Mouse (Mus musculus): ENCODE data around the gene Ift88.

Ift88 gene

DNA sequence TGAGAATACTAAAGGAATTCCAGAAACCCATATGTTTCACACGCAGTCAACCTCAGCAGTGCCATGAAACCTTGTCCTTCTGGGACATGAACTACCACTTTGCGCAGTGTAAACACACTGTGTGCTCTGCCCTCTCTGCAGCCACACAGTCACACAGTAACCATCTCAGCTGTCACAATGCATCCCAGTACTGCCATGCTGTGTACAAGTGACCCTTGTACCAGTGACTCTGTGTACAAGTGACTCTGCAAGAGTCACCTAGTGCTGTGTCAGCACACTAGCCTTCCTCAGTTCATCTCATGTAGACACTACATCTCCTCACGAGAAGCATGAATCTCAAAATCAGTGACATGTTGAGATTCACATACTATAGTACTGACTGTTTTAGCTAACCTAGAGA lies 108.7 kb downstream of the Ift88 start:
- DNase-seq (ENCODE audit: low read depth, low spot score), result no peak

DNA sequence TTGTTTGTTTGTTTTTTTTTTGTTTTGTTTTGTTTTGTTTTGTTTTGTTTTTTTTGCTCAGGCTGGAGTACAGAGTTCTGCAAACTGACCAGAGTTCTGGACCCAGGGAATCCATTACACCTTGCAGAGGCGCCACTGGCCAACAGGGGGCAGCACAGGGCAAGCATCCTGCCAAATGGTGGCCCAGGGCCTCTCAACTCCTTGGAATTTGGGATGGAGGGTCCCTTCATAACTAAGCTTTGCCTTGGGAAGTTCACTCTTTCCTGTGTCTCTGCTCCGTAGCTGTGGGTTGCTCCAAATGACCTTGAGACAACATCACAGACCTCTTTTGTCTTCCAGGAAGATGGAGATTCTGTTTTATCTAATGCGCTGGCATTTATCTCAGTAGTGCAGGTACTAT lies 109.4 kb downstream of the Ift88 start:
- DNase-seq (ENCODE audit: low read depth, low spot score), result peak; percentile 43

DNA sequence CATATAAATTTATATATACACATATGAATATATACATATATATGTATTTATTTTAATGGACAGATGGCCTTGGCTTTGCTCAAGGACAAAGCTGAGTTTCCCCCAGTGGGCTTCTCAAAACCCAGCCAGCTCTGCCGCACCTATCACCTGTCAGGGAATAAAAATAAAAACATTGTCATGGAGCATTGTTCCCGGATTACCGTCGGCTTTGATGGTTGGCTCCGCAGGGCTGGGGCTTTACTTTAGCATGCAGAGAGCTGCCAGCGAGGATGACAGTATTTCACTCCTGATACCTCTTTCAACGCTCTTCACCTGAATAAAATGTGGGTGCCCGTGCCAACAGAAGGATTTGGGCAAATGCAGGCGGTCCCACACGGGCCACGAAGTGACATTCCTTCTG lies 110.0 kb downstream of the Ift88 start:
- DNase-seq (ENCODE audit: low read depth, low spot score), result no peak

DNA sequence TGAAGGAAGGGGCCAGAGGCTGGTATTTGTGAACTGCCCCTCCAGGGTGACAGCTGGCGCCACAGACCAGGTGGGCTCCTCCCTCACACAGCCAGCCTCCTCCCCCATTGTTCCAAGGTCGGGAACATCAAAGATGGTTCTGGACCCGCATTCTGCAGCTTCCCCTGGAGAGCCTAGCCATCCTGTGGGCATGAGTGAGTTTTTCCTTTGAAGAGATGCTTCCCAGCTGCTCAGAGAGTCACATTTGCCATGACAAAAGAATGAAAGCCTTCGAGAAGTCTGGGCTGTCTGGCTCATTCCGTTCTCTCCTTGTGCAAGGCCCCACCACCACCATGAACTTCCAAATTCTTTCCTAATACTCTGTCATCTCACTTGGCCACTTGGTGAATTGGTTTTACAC lies 110.5 kb downstream of the Ift88 start:
- DNase-seq (ENCODE audit: low read depth, low spot score), result peak; percentile 23

DNA sequence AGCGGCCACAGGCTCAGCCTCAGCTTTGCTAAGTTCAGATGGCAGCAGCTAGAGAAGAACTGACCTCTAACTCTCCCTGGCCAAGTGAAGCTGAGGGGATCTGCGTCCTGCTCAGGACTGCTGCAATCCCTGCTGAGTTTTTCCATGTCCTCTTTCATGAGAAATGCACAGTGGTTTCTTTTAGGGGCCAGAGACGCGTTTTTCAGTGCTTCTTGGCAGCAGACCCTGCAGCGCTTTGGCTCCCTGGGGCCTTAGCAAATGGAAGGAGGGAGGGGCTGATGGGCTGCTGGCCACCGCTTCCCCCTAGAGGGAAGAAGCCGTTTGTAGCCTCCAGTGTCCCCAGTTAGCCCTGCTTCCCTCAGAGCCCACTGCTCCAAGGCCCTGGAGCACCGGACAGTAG lies 111.1 kb downstream of the Ift88 start:
- peak; percentile 60 for DNase-seq (ENCODE audit: low read depth, low spot score)

DNA sequence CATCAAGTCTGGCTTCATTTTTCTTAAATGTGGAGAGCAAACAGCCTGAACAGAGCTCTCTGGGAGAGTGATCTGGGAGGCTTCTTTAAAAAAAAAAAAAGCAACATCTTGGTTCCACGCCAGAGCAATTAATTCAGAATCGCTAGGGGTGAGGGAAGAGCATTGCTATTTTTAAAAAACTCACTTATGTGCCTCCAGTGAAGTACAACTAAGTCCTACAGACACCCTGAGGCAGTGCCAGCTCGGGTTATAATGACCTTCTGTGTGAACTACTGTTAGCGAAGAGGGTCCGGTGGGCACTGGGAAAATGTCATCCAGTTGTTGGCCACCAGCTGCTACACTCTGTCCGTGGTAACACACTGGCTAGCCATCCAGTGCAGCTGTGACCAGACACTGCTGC lies 111.8 kb downstream of the Ift88 start:
- peak; percentile 77 for DNase-seq (ENCODE audit: low read depth, low spot score)

DNA sequence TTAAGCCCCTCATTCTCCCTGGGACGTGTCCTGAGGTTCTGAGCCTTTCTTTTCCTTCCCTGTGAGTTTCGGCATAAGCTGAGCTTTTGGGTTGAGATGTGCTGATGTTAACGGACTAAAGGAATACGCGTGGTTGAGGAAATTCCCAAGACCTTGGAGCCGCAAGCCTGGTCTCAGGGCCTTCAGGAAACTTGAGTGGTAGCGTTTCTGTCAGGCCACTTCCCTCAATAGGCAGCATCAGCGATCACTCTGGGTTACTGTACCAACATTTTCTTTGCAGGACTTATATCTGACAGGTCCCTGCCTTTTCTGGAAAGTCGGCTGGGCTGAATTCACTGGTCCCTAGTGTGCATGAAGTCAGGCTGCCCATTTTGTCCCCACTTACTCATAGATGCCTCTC lies 113.0 kb downstream of the Ift88 start:
- no peak for DNase-seq (ENCODE audit: low read depth, low spot score)

DNA sequence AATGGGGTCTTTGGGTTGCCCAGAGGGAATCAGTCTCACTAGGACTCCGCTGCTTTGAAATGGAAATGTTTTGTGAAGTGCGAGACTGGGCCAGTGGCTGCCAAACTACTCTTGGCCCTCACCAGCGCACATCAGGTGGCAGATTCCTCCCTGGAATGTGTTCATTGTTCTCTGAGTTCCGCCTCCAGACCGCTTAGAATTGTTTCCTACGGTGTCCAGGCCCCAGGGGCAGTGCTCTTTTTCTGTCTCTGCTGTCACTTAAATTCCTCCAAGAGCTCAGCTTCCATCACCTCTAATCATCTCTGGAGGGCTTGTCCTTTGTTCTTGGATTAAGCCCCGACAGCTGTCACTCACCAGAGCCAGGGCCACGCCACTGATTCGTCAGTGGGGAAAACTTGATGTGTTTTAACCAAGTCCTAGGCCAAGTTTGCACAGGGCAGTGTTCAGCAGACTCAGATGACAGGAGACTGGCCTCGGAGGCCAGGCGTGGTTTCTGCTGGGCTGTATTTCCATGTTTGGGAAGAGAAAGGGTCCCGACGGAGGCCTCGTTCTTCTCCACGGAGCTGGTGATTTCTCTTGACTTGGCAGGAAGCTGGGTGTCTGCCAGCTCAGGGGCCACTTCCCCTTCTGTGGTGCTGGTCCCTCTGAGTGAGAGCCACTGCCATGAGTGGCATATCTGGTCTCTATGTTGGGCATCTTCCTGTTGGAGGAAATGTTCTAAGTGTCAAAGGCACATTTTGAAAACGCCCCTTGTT lies 113.6 kb downstream of the Ift88 start:
- peak; percentile 53 for DNase-seq (ENCODE audit: low read depth, low spot score)

DNA sequence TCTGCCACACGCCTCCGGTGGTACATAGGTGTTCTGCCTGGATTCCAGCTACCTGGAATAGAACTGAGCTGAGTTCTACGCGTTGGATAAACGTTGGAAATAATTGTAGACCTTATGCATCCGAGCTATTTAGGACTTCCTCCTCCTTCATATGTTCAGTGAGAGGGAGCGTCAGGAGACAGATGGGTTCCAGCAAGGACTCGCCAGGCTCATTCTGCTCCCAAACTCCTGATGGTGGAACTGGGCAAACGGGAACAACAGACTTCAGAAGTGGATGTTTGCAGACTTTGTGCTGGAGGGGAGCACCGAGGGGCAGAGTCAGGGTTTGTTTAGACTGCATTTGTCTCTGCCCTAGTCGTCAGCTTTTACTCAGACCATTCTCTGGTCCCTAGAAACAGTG lies 116.8 kb downstream of the Ift88 start:
- peak; percentile 84 for DNase-seq (ENCODE audit: low read depth, low spot score)

DNA sequence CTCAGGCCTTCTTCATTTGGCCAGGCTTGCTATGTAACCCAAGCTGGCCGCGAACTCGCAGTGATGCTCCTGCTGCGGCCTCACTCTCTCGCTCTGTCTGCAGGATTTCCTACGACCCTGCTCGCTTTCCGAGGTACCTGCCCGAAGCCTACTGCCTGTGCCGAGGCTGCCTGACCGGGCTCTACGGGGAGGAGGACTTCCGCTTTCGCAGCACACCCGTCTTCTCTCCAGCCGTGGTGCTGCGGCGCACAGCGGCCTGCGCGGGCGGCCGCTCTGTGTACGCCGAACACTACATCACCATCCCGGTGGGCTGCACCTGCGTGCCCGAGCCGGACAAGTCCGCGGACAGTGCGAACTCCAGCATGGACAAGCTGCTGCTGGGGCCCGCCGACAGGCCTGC lies 118.4 kb downstream of the Ift88 start:
- no peak for DNase-seq (ENCODE audit: low read depth, low spot score)

DNA sequence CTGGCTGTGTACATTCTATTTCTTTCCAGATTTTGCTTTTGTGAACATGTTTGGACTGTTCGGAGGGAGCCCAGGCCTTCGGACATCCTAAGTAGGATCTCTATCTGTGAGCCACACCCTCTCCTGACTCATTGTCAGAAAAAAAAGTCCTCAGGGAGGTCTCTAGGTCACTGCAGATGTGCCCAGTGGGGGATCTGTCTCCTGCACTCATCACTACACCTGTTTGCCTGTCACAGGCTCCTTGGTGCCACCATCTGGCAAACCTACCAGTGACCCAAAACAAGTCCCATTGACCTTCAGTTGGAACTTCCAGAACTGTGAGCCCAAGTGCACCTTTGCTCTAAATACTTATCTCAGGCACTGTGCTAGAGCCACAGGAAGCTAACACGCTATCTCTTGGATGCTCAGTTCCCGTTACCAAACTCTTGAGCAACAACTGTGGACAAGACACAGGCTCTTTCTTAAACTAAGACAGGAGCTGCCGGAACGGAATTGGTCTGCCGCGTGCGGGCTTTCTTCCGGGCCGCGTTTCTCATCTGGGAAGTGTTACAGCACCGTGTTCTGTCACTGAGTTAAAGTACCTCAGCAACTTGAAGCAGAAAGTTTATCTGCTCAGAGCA lies 119.7 kb downstream of the Ift88 start:
- no peak for DNase-seq (ENCODE audit: low read depth, low spot score)

DNA sequence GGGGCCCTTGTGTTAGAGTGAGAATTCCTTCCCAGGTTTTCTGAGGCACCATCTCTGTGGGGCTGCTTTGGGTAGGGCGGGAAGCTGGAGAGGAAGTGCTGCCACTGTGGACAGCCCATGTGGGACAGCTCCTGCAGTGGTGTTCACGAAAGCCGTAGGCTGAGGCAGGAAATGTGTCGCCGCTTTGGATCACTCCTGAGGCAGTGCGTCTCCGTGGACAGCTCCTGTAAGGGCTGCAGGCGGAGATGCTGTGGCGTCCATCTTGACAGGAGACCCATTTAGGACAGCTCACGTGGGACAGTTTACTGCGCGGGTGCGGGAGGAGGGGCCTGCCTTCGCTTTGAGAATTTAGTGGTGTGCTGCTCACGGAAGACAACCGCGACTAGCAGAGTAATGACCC lies 121.7 kb downstream of the Ift88 start:
- no peak for DNase-seq (ENCODE audit: low read depth, low spot score)

DNA sequence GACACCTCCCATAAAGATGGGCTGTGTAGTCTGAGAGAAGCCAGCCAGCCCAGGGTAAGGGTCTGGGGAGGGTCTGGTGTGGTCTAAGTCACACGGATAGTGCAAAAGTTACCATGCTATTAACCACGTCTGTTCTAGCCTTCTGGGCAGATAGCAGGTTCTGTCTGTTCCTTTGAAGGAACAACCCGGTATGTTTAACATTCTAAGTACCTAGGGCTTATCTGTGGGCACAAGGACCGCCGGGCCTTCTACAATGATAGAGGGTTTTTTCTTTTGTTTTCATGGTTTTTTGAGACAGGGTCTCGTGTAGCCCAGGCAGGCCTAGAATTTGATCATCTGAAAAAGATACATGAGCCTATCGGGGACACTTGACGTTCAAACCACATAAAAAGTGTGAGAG lies 122.3 kb downstream of the Ift88 start:
- no peak for DNase-seq (ENCODE audit: low read depth, low spot score)

DNA sequence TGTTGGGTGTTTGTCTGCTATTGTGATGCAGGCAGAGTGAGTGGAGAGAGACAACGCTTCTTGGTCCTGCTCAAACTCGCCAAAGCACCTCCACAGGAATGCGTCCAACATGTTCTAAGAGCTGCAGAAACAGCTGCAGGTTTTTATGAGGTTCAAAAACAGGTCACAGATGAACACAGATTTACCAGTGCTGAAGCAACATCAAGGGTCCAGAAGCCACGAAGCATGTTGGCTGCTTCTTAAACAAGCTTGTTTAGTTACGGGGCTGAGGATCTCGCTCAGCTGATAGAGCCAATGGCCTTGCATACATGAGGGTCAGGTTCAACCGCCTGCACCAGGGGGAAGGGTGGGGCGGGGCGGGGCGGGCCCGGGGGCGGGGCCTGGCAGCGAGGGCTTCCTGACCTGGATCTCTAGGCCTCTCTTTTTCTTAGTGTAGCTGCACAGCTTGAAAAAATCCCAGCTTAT lies 122.7 kb downstream of the Ift88 start:
- no peak for DNase-seq (ENCODE audit: low read depth, low spot score)

DNA sequence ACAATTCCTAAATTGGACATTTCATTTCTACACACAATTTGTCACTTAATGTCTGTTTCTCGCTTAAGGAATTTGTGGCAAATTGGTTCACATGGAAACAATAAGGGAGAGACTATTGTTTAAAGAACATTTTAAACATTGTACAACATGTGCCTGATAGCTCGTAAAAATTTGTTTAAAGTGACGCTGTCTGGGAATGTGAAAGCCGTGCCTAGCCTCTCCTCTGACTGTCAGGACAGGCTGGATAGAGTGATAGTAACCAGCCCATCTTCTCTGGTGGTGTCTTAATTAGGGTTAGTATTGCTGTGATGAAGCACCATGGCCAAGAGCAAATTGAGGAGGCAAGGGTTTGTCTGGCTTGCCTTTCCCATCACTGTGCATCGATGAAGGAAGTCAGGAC lies 123.2 kb downstream of the Ift88 start:
- DNase-seq (ENCODE audit: low read depth, low spot score), result no peak

DNA sequence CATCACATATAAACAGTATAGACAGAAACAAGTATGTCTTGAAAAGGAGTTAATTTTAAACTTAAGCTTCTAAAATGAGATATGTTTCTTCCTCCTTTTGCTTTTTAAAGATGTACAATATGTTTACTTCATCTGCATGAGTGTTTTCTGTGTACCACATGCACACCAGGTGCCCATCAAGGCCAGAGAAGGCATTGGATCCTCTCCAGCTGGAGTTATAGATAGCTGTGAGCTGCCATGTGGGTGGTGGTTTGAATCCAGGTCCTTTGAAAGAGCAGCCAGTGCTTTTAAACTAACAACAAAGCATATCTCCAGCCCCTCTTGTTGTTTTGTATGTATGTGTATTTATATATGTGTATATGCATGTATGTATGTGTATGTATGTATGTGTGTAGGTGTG lies 129.1 kb downstream of the Ift88 start:
- DNase-seq (ENCODE audit: low read depth, low spot score), result peak; percentile 54

DNA sequence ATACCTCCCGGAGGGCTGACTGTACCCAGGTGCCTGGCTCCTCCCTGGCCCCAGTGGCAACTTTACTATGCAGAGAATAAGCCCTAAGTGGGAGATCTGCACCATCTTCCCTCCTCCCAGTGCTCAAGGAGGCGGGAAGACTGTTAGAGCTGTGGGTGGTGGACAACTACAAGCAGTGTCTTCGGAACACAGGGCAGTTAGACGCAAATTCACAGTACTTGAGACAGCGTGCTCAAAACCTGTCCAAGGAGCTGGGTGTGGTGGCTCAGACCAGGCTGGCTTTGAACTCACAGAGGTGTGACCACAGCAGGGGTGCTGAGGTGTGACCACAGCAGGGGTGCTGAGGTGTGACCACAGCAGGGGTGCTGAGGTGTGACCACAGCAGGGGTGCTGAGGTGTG lies 130.6 kb downstream of the Ift88 start:
- no peak for DNase-seq (ENCODE audit: low read depth, low spot score)

DNA sequence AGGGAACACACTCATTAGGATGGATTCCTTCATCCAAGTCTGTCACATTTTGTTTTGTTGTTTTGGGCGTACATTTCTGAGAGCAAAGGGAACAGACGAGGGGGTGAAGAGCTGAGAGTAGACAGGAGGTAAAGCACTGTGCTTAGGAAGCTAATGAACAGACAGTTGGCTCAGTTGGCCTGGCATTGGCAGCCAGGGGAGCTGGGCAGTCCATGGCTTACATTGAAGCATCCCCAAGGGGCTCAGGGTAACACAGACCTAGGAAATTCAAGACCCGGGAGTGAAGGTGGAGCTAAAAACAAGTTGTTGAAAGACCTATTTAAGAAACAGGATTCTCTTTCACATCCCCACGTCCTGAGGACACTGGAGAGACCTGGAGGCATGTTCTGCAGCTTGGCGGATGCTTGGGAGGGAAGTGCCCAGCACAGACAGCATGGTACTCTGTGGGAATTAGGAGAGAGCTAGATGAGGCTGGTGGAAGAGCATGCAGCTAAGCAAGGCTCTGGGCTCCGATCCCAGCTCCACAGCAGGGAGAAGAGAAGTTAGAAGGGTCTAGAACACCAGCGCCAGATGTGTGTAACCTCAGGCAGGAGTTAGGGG lies 131.7 kb downstream of the Ift88 start:
- DNase-seq (ENCODE audit: low read depth, low spot score), result peak; percentile 34

DNA sequence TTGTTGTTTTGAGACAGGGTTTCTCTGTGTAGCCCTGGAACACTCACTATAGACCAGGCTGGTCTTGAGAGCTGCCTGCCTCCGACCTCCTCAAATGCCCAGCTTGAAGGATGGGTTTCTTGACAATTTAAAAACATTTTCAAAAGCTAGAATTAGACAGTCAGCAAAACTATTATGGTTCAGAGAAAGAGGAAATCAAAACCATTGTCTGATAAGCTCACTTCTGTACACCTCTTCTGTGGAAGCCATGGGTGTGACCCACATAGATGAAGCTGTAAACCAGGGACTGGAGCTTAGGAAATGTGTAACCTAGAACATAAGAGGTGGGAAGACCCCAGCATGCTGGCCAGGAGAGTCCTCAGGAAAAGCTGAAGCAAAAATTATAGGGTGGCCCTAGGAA lies 133.1 kb downstream of the Ift88 start:
- DNase-seq (ENCODE audit: low read depth, low spot score), result no peak

DNA sequence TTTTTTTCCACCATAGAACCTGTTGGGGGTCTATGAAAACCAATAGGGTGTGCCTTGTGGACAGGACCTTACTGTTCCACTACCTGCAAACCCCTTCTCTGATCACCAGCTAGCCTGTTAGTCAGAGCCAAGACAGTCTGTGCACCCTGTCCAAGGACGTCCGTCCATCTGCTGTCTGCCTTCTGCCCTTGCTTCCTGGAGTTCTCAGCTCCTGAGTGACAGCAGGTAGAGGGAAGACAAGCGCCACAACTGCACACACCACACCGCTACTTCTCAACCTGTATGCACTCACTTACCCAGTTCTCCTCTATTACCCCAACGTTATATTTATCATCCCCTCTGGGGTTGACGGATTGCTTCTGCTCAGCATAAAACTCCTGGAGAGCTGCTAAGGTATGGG lies 141.8 kb downstream of the Ift88 start:
- DNase-seq (ENCODE audit: low read depth, low spot score), result peak; percentile 36

Data from brain, adult 2 months (tissue).